Mouse (Mus musculus) naive thymus-derived CD4-positive, alpha-beta T cell, adult 2 months (primary cell): ENCODE measurements around the gene D930048N14Rik.

Experiments
- DNase-seq: peaks from one replicate; pipeline ENCODE4 v3.0.0-alpha.2; 2011; ENCODE audit warnings: low read depth

Gene D930048N14Rik

GRCm38 (mm10) chr11:51702831-51703230, 52.1 kb downstream of the D930048N14Rik start:
- no peak for DNase-seq

DNA sequence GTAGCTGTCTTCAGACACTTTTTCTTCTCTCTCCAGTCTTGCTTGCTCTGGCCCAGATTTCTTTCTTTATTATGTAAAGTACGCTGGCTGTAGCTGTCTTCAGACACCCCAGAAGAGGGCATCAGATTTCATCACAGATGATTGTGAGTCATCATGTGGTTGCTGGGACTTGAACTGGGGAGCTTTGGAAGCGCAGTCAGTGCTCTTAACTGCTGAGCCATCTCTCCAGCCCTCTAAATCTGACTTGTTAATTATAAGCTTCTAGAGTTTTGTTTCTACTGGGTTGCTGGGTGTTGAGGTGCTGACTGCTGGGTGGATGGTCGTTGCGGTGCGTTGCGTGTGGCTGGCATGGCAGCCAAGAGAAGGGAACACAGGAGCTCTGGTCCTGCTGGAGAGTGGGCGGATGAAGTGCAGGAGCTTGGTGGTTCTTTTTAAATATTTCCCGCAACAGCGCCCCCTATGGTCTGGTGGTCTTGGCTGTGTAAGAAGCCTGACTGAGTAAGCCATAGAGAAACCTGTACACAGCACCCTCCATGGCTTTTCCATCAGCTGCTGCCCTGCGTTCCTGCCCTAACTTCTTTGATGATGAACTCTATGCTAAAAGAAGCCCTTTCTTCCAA, 52.7 kb downstream of the D930048N14Rik start:
- peak; percentile 62 for DNase-seq

DNA sequence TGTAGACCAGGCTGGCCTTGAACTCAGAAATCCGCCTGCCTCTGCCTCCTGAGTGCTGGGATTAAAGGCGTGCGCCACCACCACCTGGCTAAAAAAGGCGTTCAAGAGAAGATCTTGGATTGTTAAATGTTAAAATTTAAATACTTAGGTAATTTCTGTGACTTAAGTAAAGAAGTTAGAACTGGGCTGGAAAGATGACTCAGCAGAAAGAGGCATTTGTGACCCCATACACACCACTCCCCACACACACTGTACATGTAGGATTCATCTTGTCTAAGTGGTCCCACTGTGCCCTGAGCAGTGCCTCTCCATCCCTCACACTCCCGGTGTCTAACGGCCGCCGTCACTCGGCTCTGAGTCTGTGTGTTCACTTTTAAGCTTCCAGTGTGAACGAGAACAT, 55.7 kb downstream of the D930048N14Rik start:
- no peak for DNase-seq

GRCm38 (mm10) chr11:51707080-51707479, 56.3 kb downstream of the D930048N14Rik start:
- no peak for DNase-seq
